Mouse (Mus musculus) adrenal gland (tissue): ENCODE measurements around the gene Lgals4.

Experiments
- intact Hi-C: fragments of 180-260 bp; cut with DNase I; formaldehyde crosslinking; loops from one replicate; pipeline ENCODE4 v1.15.1; 2025
- long read RNA-seq, 2 experiments: library from polyadenylated mRNA; unstranded; transcript quantifications; one replicate each; pipeline ENCODE4 v2.0.0; 2020; ENCODE audit warnings: borderline replicate concordance in 1 of 2; ENCODE audit not compliant: insufficient replicate concordance in 1 of 2

Gene Lgals4
- long read RNA-seq, experiment 1, transcript Lgals4-201 (10 exons, 1,384 nt), result major isoform, 6 of 12 reads
- long read RNA-seq, experiment 1, partial matches to known transcripts, result 1 of 12 reads
- long read RNA-seq, experiment 1, other reads (novel, unspliced or antisense), result 5 of 12 reads
- long read RNA-seq, experiment 2, partial matches to known transcripts, result 2 of 7 reads
- long read RNA-seq, experiment 2, other reads (novel, unspliced or antisense), result 3 of 7 reads

DNA sequence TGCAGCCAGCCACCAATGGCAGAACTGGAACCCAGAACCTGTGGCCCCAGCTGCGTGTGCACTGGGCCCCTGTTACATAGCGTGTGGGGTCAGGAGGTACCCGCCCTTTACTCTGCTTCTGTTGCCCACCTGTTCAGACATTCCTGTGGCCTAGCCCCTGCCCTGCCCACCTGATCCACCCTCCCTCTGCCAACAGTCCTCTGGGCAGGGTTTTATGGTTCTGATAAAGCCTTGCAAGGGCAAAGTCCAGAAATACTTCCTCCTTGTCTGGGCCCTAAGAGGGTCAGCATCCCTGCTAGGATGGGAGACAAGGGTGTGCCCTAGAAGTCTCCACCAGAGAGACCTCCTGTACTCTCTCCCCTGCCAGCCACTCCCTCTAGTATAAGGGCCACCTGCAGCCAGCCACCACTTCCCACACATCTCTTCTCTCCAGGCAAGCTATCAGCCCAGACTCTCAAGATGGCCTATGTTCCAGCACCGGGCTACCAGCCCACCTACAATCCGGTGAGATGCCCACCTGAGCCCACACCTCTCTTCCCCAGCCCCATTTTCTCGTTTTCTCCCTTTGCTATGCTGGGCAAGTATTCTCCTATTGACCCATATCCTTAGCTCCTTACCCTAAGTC is at the start of gene Lgals4:
Lgals4 (plus strand) TSS at position 132 of the 625 bp plus-strand sequence.
- intact Hi-C loops, result loop anchor here (5.0 kb wide), 1 partner anchor 38 kb away; no protein-coding TSS in a partner anchor

DNA sequence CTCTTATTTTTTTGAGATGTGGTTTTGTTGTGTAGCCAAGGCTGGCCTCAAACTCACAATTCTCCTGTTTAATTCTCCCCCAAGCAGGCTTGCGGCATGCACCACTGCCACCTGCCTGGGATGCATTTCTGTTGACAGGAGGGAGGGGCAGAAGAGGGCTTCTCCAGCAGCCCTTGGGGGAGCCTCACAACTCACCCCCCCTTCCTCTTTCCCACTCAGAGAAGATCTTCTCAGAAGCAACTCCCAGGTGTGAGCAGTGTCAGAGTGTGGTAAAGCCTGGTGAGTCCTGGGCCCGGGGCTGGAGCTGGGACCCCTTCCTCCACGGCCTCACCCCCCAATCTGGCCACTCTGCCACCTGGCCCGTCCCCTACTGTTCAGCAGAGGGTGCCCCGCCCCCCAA is 48.5 kb upstream of the Lgals4 start:
- intact Hi-C loops, result loop anchor here (5.0 to 10.0 kb wide), 2 partner anchors 187 to 250 kb away; no protein-coding TSS in a partner anchor

DNA sequence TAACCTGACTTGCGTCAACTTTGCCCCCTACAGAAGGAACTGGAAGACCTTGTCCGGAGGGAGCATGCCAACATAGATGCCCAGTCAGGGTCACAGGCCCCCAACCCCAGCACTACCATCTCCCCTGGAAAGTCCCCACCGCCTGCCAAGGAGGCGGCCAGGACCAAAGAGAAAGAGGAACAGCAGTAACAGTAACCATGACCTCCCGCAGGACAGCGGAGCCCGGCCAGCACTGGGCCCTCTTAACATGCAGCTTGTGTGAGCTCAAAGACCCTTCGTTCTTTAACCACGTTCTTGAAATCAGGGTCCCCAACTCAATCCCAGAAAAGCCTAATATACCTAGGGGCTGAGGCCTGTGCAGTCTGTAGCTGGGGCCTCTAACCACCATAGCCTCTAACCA is 45.8 kb upstream of the Lgals4 start:
- intact Hi-C loops, result loop anchor here (5.0 to 10.0 kb wide), 2 partner anchors 184 to 247 kb away; no protein-coding TSS in a partner anchor

DNA sequence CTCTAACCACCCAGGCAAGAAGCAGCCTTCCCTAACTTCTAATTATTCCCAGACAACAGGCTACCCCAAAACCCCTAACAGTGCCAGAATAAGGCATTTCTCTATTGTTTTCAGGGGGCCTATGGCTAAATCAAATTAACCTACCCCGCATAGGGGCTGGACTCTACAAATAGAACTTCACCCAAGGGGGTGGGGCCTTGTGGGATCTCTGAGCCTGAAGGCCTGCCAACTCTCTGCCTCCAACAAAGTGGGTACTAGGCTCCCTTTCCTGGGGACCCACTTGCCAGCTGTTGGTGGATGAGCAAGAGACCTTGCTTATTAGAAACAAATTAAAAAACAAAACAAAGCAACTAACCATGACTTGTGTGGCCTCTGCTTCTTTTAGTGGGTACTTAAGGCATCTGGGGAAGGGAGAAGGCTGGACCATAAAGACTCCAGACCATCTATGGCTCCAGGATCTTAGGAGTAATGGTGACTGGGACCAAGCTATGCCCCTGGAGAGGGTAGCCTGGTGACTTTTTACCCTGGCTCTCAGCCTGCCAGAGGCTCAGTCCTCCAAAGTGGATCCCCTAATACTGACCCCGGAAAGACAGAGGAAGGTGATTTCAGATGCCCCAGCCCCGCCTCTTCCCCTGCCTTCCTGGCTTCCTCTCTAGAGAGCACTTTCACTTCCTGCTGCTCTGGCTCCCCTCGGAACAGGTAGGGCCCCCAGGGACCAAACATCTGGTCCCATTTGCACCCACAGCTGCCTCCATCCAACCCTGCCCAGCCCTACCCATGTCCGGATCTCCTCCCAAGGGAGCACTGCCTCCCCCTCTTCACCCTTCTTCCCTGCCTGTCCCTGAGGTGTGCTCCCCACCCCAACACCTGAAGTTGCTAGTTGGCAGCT is 45.1 kb upstream of the Lgals4 start, which contains the start of gene Rinl:
Rinl (plus strand) TSS at position 663 of the 889 bp plus-strand sequence.
- intact Hi-C loops, result loop anchor here (5.0 to 10.0 kb wide), 2 partner anchors 184 to 246 kb away; no protein-coding TSS in a partner anchor

DNA sequence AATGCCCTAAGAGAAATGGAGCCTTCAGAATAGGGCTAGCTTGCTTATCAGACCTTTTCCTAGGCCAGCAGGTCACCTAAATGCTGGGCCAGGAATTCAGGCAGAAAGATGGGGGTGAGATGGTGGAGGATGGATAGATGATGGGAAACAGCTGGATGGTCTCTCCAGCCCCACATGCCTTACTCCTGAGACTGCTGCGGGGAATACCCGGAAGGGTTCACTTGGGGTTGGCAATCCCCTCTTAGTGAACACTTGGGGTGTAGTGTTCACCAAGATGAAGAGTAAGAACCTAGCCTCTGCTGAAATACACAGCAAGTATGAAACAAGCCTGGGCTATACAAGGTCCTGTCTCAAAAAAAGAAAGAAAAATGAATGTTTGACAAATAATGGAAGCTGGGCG is 44.4 kb upstream of the Lgals4 start:
- intact Hi-C loops, result loop anchor here (5.0 to 10.0 kb wide), 2 partner anchors 183 to 246 kb away; no protein-coding TSS in a partner anchor

DNA sequence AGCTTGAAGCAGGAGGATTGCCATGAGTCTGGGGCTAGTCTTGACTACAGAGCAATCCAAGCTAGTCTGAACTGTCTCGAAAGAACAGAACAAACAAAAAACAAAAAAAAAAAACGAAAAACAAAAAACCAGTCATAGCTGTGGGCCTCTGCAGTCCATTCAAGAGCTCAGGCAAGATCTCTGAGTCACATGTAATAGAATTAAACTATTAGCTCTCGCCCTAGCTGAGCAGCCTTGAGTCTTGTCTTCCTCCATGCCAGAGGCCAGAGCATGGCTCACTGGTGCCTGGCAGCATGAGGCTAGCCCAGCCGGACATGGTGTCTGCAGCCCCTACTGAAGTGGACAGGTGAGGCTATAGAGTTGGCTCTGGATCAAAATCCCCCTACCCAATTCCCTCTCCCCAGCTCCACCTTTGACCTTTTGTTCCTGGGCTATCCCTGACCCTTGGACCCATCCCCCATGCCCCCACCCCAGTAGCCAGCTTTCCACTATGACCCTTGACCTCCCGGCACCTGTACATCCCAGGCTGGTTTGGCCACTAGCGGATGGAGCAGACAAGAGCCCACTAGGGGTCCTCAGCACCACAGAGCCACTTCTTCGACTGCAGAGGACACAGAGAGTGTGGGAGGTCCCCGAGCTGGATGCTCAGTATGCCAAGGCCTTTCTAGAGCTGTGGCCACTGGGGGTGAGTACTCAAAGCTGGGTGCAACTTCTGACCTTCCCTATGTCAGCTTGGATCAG is 43.4 kb upstream of the Lgals4 start:
- intact Hi-C loops, result no loop called here

DNA sequence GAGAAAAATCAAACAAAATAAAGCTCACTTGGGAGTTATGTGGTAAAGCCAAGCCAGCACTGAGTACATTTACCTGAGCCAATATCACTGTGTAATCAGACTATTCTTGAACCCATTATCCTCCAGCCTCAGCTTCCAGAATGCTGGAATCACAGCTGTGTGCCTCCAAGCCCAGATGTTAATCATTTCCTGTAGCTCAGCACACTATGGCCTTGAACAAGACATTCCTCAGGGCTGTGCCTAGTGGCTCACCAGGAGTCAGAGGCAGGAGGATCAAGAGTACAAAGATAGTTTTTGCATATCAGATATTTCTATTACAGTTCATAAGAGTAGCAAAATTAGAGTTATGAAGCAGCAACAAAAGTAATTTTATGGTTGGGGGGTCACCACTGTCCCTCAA is 41.9 kb upstream of the Lgals4 start:
- intact Hi-C loops, result no loop called here

DNA sequence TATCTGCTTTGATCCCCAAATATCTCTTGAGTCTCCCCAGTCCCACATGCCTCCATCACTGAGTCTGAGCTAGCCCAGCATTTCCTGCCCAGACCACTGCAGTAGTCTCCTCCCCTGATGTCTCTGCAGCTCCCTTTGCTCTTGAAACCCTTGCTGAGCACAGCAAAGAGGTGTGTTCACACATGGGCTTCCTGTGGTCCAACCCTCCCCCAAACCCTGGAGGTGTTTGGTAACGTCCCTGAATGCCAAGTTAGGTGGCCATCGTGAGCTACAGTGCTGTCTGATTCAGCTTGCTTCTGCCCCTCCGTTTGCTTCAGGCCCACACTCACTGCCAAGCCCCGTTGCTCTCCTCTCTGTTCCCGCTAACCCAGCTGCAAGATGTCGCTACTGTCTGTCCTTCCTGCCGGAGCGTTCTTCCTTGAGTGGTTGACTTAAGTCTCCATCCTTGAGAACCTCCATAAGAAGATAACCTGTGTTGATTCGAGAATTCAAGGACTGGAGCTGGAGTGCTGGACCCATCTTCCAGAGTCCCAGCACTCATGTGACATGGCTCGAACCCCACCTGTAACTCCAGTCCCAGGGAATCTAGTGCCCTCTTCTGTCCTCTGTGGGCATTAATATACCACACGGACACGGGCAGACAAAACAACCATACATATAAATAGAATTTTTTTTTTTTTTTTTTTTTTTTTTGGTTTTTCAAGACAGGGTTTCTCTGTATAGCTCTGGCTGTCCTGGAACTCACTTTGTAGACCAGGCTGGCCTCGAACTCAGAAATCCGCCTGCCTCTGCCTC is 41.1 kb upstream of the Lgals4 start:
- intact Hi-C loops, result no loop called here

DNA sequence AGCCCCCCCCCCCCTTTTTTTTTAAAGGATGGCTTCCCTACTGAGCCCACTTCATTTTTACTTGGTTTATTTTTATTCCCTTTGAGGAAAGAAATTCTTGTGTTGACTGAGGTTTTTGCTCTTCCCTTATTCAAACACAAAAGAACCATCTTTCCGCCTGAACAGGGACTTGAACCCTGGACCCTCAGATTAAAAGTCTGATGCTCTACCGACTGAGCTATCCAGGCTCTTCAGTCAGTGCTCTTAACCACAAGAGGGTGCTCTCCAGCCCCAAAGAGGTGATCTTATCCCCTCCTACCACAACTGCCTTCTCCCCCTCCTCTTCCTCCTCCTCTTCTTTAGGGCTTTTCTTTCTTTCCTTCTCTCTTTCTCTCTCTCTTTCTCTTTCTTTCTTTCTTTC is 39.8 kb upstream of the Lgals4 start:
- intact Hi-C loops, result no loop called here

DNA sequence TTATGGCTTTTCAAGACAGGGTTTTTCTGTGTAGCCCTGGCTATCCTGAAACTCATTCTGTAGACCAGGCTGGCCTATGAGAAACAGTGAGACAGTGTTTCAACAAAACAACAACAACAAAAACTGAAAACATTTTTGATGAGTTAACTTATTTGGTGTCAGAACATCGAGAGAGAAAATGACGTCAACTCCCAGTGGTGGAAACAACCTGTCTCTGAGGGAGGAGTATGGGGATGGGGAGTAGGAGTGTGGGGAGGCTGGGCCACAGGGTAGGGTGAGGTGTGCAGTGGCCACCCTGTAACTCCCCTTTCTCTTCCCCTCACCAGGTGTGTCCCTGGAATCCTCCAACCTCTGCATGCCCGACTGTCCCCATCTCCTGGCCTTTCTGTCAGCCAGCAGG is 39.2 kb upstream of the Lgals4 start:
- intact Hi-C loops, result no loop called here

DNA sequence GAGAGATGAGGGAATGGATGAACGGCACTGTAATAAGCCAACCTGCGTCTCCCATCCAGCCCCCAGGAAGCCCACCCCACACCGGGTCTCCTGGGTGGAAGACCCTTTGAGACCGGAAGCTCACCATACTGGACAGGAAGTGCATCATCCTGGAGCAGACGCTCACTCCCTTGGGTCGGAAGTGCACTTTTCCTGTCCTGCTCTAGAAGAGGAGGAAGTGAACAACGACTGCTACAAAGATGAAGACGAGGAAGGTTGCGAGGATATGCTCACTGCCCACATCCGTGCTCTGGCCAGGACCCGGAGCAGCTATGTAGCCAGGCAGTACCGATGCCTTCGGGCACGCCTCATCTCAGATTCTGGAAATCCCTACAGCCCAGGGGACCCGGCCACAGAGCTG is 37.8 kb upstream of the Lgals4 start:
- intact Hi-C loops, result no loop called here

DNA sequence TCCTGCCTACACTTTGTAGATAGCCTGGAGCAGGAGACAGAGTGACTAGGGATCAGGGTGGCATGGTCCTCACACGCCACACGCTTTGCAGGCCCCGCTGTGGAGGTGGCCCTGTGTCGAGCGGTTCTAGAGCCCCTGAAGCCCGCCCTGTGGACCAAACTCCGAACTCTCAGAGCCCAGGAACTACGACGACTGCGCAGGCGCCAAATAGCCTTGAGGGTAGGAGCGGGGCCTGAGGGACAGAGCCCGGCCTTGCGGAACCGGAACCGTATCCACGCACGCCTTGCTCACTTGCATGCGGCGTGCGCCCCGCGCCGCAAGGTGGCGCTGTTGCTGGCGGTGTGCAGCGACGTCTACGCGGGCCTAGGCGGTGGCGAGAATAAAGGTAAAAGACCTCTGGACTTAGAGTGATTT is 37.1 kb upstream of the Lgals4 start:
- intact Hi-C loops, result no loop called here

DNA sequence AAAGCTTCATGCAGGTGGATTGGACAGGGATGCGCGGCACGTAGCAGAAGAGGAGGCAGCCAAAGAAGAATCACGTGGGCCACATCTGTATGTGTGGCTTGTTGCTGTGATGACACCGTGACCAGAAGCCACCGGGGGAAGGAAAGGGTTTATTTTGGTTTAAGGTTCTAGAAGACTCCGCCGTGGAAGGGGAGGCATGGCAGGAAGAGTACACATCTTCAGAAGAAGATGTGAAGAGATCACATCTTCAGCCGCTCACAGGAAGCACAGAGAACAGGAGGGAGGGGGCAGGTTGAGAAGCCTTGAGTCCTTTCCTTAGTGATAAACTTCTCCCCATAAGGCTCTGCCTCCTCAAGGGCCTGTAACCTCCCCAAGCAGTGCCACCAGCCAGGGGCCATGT is 33.7 kb upstream of the Lgals4 start:
- intact Hi-C loops, result loop anchor here (2.0 kb wide), 1 partner anchor 67 kb away; no protein-coding TSS in a partner anchor

DNA sequence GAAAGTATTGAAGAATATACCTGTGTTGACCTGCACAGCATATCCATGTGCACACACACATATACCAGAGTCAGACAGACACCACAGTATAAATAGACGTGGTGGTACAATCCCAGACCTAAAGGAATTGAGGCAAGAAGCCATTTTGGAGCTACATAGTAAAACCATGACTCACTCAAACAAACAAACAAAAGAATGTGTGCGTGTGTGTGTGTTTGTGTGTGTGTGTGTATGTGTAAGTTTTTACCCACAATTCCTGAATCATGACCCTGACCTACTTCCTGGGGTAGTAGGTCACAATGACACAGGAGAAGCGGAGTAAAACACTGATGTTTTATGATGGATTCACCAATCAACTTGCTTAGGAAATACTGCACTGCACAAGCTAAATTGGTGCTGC is 32.2 kb upstream of the Lgals4 start:
- intact Hi-C loops, result no loop called here

DNA sequence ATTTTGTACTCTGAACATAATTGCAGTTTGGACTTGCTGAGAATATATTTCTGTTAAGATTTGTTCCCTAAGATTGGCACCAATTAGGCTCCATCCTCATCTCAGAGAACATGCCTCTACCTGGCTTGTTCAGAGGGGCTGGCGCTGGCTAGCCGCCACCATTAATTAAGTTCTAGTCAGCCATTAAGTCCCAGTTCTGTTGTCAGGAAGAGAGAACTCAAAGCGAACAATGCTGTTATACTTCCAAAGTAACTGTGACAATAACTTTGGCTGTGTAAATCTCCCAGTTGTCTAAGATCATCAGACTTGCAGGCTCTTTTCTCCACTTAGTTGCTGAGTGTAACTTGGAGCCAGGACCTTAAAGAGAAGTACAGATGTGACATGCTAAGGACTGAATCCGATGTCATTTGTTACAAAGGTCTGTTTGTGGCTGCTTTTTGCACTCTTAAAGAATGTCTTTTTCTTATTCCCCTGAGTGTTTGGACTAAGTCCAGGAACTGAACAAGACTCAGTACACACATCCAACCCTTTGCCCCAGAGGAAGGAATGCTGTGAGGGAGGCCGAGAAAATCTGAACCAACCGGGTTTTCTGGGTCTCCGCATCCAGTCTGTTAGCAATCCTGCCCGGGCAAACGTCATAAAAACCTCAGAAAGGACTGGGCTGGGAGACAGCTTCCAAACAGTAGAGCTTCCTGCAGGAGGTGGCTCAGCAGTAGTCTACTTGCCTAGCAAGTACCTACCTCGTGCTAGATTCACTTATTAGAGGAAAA is 31.6 kb upstream of the Lgals4 start:
- intact Hi-C loops, result no loop called here

DNA sequence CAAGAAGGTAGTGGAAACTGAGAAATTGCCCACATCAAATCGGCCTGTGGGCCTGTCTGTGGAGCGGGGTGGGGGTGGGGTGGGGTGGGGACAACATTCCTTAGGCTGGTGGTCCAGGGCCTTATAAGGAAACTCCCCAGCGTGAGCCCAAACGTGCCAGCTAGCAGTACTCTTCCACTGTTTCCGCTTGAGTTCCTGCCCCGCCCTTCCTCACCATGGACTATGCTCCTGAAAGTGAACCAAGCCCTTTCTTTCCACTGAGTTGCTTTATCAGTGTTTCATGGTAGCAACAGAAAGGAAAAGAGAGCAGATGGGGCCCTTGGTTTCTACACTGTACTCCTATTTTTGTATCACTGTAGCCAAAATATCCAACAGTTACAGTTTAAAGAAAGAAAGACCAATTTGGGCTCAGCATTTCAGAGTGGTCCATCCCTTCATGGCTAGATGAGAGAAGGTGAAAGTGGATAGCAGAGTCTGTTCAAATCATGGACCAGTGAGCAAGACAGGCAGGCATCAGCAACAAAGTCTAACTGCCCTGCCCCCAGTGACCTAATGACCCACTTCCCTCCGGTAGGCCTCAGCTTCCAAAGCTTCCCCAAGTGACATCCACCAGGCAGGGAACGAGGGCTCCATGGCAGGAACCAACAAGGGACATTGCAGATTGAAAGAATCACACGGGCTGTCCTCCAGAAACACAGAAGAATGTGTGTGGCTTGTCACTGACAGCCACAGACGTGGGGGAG is 30.6 kb upstream of the Lgals4 start:
- intact Hi-C loops, result no loop called here

DNA sequence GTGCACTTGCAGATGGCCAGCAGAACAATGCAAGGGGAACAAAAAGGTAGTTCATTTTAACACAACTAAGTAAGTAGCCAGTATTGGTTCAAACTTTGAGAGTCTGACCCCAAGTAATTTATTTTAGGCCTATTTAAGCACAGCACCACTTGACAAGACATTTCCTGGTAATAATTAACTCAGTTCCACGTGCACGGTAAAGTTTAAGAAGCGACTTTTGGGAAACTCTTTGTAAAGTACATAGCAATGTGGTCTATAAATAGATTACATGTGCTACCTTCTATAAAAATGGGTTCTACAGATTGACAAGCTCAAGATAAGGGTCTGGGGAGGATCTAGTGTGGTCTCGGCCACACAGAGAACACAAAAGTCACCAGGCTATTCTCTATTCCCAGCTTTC is 29.9 kb upstream of the Lgals4 start:
- intact Hi-C loops, result no loop called here

DNA sequence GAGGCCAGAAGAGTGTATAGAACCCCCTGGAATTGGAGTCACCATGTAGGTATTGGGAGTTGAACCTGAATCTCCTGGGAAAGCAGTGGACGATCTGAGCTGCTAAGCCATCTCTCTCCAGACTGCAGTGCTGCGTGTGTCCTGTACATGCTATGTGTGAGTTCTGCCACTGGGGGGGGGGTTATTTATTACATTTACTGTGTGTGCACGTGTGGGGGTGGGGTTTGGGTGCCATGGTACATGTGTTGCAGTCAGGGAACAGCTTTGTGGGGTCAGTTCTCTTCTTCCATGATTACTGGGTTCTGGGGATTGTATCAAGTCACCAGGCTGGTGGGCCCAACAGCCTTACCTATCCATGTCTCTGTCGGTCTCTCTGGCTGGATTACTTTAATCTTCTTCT is 26.8 kb upstream of the Lgals4 start:
- intact Hi-C loops, result no loop called here
